Mouse (Mus musculus) gastrocnemius, adult 18-20 months (tissue): Measurements from ENCODE around the gene Lce1f. TPM values are rescaled to one million over a fixed set of nuclear protein-coding genes. Genes with fewer than 3 reads are reported as not detected.
"Not testable (repeated sequence)": the region's sequence is repeated elsewhere in the genome, so short reads cannot be mapped to it uniquely, and the experiment has no call there.

Experiments used
- DNase-seq: peaks from one replicate; pipeline ENCODE4 v3.0.0; 2021; ENCODE audit warnings: low spot score
- long read RNA-seq, 2 experiments: library from polyadenylated mRNA; stranded (forward); transcript quantifications; one replicate each; pipeline ENCODE4 v2.0.0; 2021
- total RNA-seq, 2 experiments: library from RNA; stranded (reverse); gene quantifications; 2 replicates each; pipeline ENCODE4 v1.2.3; 2021

Gene Lce1f
- not detected for total RNA-seq
- long read RNA-seq, experiment 1 = 0 reads
- long read RNA-seq, experiment 2 = 0 reads

GRCm38 (mm10) chr3:92720250-92720649, at the start of gene Lce1f:
Gene Lce1f, minus strand, starts transcription at chr3:92720350.
- DNase-seq = no peak

- DNase-seq = no peak
These were observed 44.8 kb upstream of the Lce1f start, which contains the start of gene Lce1h for GRCm38 (mm10) chr3:92764965-92765364. Gene Lce1h, minus strand, starts transcription at chr3:92765065.

GRCm38 (mm10) chr3:92753197-92753596, 33.0 kb upstream of the Lce1f start:
- DNase-seq = no peak

- no peak for DNase-seq
These were observed 32.1 kb upstream of the Lce1f start, which contains the start of gene Lce1g for GRCm38 (mm10) chr3:92752238-92752637. Gene Lce1g, minus strand, starts transcription at chr3:92752338.

GRCm38 (mm10) chr3:92738996-92739395, 18.8 kb upstream of the Lce1f start, which contains the start of gene Gm38119:
Gene Gm38119, minus strand, starts transcription at chr3:92739096.
- no peak for DNase-seq

GRCm38 (mm10) chr3:92722631-92723030, 2.5 kb upstream of the Lce1f start:
- DNase-seq = no peak

- no peak for DNase-seq
These were observed 5.0 kb downstream of the Lce1f start for GRCm38 (mm10) chr3:92715122-92715521.

- DNase-seq = no peak
These were observed 11.2 kb downstream of the Lce1f start, which contains the start of gene Lce1e for GRCm38 (mm10) chr3:92708974-92709373. Gene Lce1e, minus strand, starts transcription at chr3:92709074.

- no peak for DNase-seq
These were observed 25.5 kb downstream of the Lce1f start for GRCm38 (mm10) chr3:92694613-92695012.

GRCm38 (mm10) chr3:92691688-92692087, 28.5 kb downstream of the Lce1f start:
- no peak for DNase-seq

GRCm38 (mm10) chr3:92689154-92689553, 31.0 kb downstream of the Lce1f start:
- not testable (repeated sequence) for DNase-seq

GRCm38 (mm10) chr3:92687110-92687509, 33.0 kb downstream of the Lce1f start, which contains the start of gene Lce1d:
Gene Lce1d, minus strand, starts transcription at chr3:92687210.
- DNase-seq = no peak

GRCm38 (mm10) chr3:92678947-92679346, 41.2 kb downstream of the Lce1f start, which contains the start of gene Lce1c:
Gene Lce1c, plus strand, starts transcription at chr3:92679247.
- DNase-seq = no peak

- no peak for DNase-seq
These were observed 49.9 kb downstream of the Lce1f start, which contains the start of gene Lce1a2 for GRCm38 (mm10) chr3:92670215-92670614. Gene Lce1a2, minus strand, starts transcription at chr3:92670315.

Other genes starting within 250 kb of the Lce1f start
- not detected for gene Sprr1a, start 234.5 kb downstream of the Lce1f start, total RNA-seq
- not detected for gene Sprr4, start 219.9 kb downstream of the Lce1f start, total RNA-seq
- not detected for gene 2310046K23Rik, start 185.8 kb downstream of the Lce1f start, total RNA-seq
- gene Ivl, start 146.6 kb downstream of the Lce1f start, total RNA-seq = not detected
- gene Smcp, start 131.4 kb downstream of the Lce1f start, total RNA-seq = not detected
- not detected for gene 2210017I01Rik, start 112.9 kb downstream of the Lce1f start, total RNA-seq
- gene Lce6a, start 98.7 kb downstream of the Lce1f start, total RNA-seq = not detected
- gene Lce1a1, start 72.0 kb downstream of the Lce1f start, total RNA-seq = not detected
- gene Lce1b, start 63.4 kb downstream of the Lce1f start, total RNA-seq = not detected
- not detected for gene Lce1a2, start 50.0 kb downstream of the Lce1f start, total RNA-seq
- not detected for gene Lce1c, start 41.1 kb downstream of the Lce1f start, total RNA-seq
- gene Lce1d, start 33.1 kb downstream of the Lce1f start, total RNA-seq = not detected
- gene Lce1e, start 11.3 kb downstream of the Lce1f start, total RNA-seq = not detected
- gene Gm38119, start 18.7 kb upstream of the Lce1f start, total RNA-seq = not detected
- not detected for gene Lce1g, start 32.0 kb upstream of the Lce1f start, total RNA-seq
- gene Lce1h, start 44.7 kb upstream of the Lce1f start, total RNA-seq = not detected
- gene Lce1i, start 58.5 kb upstream of the Lce1f start, total RNA-seq = not detected
- not detected for gene Lce1j, start 70.2 kb upstream of the Lce1f start, total RNA-seq
- gene Lce1k, start 87.5 kb upstream of the Lce1f start, total RNA-seq = not detected
- gene Kprp, start 106.9 kb upstream of the Lce1f start, total RNA-seq = not detected
- gene Lce1l, start 130.9 kb upstream of the Lce1f start, total RNA-seq = not detected
- gene 2310050C09Rik, start 149.9 kb upstream of the Lce1f start, total RNA-seq = not detected
- not detected for gene Lce3a, start 205.9 kb upstream of the Lce1f start, total RNA-seq
- not detected for gene Lce3b, start 212.6 kb upstream of the Lce1f start, total RNA-seq
- not detected for gene Lce3c, start 224.1 kb upstream of the Lce1f start, total RNA-seq
- not detected for gene Lce3d, start 237.0 kb upstream of the Lce1f start, total RNA-seq
- gene Lce3e, start 246.7 kb upstream of the Lce1f start, total RNA-seq = not detected